Mouse (Mus musculus) kidney, embryonic 15.5 days (tissue): ENCODE measurements around the gene Ppp1r37. TPM values are rescaled to one million over a fixed set of nuclear protein-coding genes. Genes with fewer than 3 reads are reported as not detected.

Source experiments
- ATAC-seq: fragments of 200-750 bp; cut with Nextera tagmentation; replicated peaks from 2 replicates; pipeline ENCODE4 v1.8.0; 2017; ENCODE audit warnings: moderate TSS enrichment; ENCODE audit not compliant: low FRiP score
- H3K27ac ChIP-seq: fragments of 300-500 bp; sonication (generic); 2 replicates; pipeline ENCODE4 v1.5.1; 2015; ENCODE audit warnings: mild to moderate bottlenecking, inconsistent platforms
- H3K27me3 ChIP-seq: fragments of 300-500 bp; sonication (generic); 2 replicates; pipeline ENCODE4 v1.6.1; 2015; ENCODE audit warnings: inconsistent platforms
- H3K36me3 ChIP-seq: fragments of 300-500 bp; sonication (generic); 2 replicates; pipeline ENCODE4 v1.6.1; 2015; ENCODE audit warnings: inconsistent platforms
- H3K4me1 ChIP-seq: fragments of 300-500 bp; sonication (generic); 2 replicates; pipeline ENCODE4 v1.6.1; 2015; ENCODE audit warnings: inconsistent platforms
- H3K4me2 ChIP-seq: fragments of 300-500 bp; sonication (generic); 2 replicates; pipeline ENCODE4 v1.6.1; 2015; ENCODE audit warnings: moderate library complexity, mild to moderate bottlenecking, inconsistent platforms
- H3K4me3 ChIP-seq: fragments of 300-500 bp; sonication (generic); replicated peaks from 2 replicates; pipeline ENCODE4 v1.5.1; 2015; ENCODE audit warnings: mild to moderate bottlenecking, inconsistent platforms
- H3K9ac ChIP-seq: fragments of 300-500 bp; sonication (generic); 2 replicates; pipeline ENCODE4 v1.6.1; 2015; ENCODE audit warnings: mild to moderate bottlenecking, inconsistent platforms
- H3K9me3 ChIP-seq: fragments of 300-500 bp; sonication (generic); replicated peaks from 2 replicates; pipeline ENCODE4 v1.6.1; 2016; ENCODE audit warnings: inconsistent platforms
- WGBS: fragments of 180-500 bp; shearing (Covaris S2); methylation state at CpG from one replicate; pipeline ENCODE4 v1.1.7; 2015; ENCODE audit warnings: mixed read lengths; 5-methylcytosine and 5-hydroxymethylcytosine counted together
- polyA plus RNA-seq: library from polyadenylated mRNA; unstranded; fragments of >200 nt; fragmentation: Nextera tagmentation; extraction: Ambion mirVana; gene quantifications from 2 replicates; pipeline ENCODE4 v1.2.1, GENCODE M21; 2015

Gene Ppp1r37
- polyA plus RNA-seq, 1 experiment from 2014 or later = 24.4 TPM

DNA sequence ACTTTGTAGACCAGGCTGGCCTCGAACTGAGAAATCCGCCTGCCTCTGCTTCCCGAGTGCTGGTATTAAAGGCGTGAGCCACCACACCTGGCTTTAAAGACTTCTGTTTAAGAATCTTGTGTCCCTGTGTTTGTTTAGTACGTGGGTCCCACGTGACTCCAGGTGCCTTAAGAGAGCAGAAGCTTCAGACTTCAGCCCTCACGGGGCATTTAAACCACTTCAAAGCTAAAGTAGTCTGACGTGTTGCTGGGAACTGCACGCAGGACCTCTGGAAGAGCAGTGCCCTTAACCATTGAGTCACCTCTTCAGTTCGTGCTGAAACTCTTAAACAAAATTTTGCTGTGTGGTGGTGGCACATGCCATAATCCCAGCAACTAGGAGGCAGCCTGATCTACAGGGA lies 13.5 kb downstream of the Ppp1r37 start:
- Histone ChIP-seq H3K4me3 (no peak overlapping the region), H3K9ac (no peak overlapping the region), H3K9me3 (no peaks in the 10 kb centered on the region), H3K4me1 (peaks cover 29% of the 10 kb centered on the region), H3K4me2 (no peak overlapping the region), H3K36me3 (peaks cover 26% of the 10 kb centered on the region), H3K27ac (no peak overlapping the region), H3K27me3 (no peaks in the 10 kb centered on the region)
- no peak for ATAC-seq
- 86% methylated on average over 10 of the region's 10 CpGs for WGBS

DNA sequence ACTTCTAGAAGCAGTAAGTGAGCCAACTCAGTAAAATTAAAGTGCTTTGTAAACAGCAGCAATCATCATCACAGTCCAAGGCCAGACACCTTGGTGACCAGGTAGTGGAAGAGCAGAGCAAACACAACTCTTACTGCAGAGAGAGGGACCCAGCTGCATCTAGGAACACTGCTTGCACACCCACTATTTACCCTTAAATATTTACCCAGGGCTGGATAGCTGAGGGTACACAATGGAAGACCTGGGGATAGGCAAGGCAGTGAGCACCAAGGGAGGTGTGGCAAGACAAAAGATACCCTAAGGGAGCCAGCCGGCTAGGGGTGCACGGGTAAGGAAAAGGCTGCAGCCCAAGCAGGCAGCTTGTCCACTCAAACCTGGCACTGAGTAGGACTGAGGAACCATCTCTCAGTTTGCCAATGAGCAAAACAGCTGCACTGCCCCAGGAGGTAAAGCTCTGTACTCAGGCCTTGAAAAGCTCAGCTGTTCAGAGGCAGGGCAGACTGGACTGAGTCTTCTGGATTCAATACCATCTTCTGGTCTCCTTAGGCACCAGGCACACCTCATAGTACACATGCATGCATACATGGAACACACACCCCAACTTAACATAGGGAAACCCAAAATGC lies 15.4 kb downstream of the Ppp1r37 start:
- Histone ChIP-seq H3K4me3 (no peak overlapping the region), H3K9me3 (no peaks in the 10 kb centered on the region), H3K9ac (no peak overlapping the region), H3K4me1 (peaks cover 36% of the 10 kb centered on the region), H3K36me3 (peaks cover 8% of the 10 kb centered on the region; the same call in 1 of the 2 replicates), H3K27me3 (no peaks in the 10 kb centered on the region), H3K4me2 (no peak overlapping the region), H3K27ac (no peak overlapping the region)
- 84% methylated on average over 2 of the region's 2 CpGs for WGBS
- ATAC-seq = no peak

DNA sequence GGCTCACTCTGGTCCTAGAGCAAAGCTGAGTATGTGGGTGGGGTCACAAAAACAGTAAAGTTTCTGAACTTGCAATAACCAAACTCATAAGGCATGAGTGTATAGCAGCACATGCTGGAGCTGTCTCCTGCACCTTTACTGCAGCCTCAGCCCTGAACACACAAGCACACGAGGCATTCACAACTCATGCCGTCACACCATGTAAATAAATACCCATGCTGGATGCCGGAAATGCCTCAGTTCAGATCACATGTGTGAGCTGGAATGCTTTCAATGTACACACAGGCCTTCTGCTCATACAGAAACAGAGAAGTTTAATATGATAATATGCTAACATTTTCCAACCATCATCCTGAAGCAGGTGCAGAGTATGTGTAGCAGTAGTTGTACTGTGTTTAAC lies 16.9 kb downstream of the Ppp1r37 start:
- H3K27ac ChIP-seq = no peak overlapping the region
- H3K9me3 ChIP-seq = no peaks in the 10 kb centered on the region
- H3K36me3 ChIP-seq = no peaks in the 10 kb centered on the region
- WGBS = 42% methylated on average over 3 of the region's 3 CpGs
- no peaks in the 10 kb centered on the region for H3K27me3 ChIP-seq
- ATAC-seq = no peak
- H3K4me2 ChIP-seq = no peak overlapping the region
- no peak overlapping the region for H3K4me3 ChIP-seq
- H3K4me1 ChIP-seq = peaks cover 44% of the 10 kb centered on the region
- H3K9ac ChIP-seq = no peak overlapping the region

DNA sequence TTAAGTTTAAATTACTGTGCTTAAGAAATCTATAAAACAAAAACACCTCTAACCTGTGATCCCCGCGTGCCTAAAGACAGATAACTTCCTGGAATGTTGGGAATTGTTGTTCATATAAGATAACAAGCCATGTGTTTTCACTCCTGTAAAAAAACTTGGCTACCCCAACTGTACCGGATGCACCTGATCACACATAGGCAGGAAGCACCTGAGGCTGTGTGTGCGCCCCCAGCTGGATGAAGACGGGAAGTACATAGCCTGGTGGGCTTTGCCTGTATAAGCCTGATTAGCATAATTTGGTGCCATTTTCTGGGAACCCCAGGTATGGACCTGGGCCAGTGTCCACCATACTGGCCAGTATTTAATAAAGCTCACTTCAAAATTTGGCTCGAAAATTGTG lies 19.3 kb downstream of the Ppp1r37 start:
- Histone ChIP-seq H3K27me3 (no peaks in the 10 kb centered on the region), H3K4me3 (no peak overlapping the region), H3K9ac (no peak overlapping the region), H3K9me3 (no peaks in the 10 kb centered on the region), H3K4me2 (no peak overlapping the region), H3K27ac (no peak overlapping the region), H3K4me1 (peaks cover 49% of the 10 kb centered on the region), H3K36me3 (no peaks in the 10 kb centered on the region)
- ATAC-seq = no peak
- 53% methylated on average over 6 of the region's 6 CpGs for WGBS

DNA sequence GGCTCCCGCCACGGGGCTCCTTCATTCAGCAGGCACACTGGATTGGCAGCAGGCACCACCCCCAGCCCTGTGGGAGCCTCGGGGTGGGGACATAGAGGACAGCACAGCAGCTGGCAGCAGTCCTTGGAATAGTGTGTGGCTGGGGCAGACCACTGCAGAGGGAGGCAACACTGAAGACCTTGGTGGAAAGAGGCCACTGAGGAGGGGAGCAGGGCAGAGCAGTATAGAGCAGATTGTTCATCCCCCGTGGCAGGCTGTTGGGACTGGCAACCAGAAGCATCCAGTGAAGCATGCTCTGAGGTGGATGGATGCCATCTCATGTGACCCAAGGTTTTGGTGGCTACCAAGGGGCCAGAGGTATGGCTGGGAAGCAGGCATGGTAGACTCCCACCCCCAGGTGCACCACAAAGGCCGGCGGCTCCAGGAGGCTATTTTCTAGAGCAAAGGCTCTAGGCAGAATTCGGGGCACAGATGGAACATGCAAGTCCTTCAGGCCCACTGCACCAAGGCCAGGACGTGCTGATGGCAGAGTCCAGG lies 20.7 kb downstream of the Ppp1r37 start:
- 0 out of 2 replicates have a peak, but pooled peaks have one; percentile 27 for ATAC-seq
- H3K4me3 ChIP-seq = no peak overlapping the region
- H3K9ac ChIP-seq = no peak overlapping the region
- WGBS = 58% methylated on average over 8 of the region's 8 CpGs
- no peaks in the 10 kb centered on the region for H3K36me3 ChIP-seq
- H3K4me1 ChIP-seq = peaks cover 49% of the 10 kb centered on the region
- H3K27ac ChIP-seq = peak overlapping the region; percentile 37; the same call in 1 of the 2 replicates
- no peak overlapping the region for H3K4me2 ChIP-seq
- no peaks in the 10 kb centered on the region for H3K9me3 ChIP-seq
- no peaks in the 10 kb centered on the region for H3K27me3 ChIP-seq

DNA sequence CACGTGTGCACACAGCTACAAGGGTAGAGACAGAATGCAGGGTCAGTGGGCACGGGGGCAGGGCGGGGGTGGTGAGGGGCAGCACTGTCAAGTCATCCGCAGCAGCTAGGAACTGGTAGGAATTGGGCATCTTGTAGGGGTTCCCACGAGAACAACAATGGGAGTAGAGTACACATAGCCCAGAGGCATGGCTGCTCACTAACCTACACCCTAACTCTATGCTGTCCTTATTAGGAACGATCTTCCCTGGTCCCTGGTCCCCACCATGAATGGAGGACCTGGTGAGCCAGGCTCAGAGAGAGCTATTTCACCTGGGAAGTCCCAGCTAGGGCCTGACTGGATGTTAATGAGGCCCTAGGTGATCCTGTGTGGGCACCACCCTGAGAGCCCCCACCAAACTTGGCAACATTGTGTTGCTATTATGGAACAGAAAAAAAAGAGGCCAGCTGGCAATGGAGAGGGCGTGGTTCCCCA lies 21.2 kb downstream of the Ppp1r37 start:
- Histone ChIP-seq H3K9ac (no peak overlapping the region), H3K4me2 (no peak overlapping the region), H3K4me1 (peaks cover 48% of the 10 kb centered on the region), H3K36me3 (no peaks in the 10 kb centered on the region), H3K27ac (peak overlapping the region; percentile 37; the same call in 1 of the 2 replicates), H3K9me3 (no peaks in the 10 kb centered on the region), H3K27me3 (no peaks in the 10 kb centered on the region), H3K4me3 (no peak overlapping the region)
- ATAC-seq = 0 out of 2 replicates have a peak, but pooled peaks have one; percentile 1
- 76% methylated on average over 7 of the region's 7 CpGs for WGBS

DNA sequence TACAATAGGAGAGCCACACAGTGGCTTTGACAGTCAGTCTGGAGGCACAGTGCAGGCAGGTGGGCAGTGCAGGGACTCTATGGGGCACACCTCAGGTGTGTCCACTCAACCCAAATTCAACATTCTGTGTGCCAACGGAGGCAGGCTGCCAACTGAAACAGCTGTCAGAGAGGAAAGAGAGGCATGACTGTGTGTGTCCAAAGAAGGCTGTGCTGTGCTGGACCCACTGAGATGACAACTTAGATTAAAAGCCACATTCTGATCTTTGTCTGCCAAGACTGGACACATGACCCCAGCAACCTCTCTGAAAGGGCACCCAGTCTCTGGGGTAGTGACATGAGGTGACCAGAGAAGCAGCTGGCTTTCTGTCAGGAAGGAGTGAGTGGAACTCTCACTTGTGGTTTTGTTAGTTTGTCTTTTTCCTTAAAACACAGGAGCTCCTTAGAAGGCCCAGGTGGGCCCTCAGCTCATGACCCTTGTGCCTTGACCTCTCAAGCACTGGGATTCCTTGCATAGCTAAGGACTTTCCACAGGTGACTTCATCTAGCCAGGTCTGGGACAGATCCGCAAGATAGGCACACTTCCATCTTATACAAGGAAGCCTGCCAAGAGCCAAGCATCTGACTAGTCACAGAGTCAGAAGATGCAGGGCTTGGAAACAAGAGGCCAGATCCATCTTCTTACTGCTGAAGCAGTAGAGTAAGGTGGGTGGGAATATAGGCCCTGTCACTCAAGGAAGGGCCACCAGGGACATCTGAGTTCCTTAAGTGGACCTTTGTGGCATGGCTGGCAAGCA lies 21.9 kb downstream of the Ppp1r37 start:
- H3K9ac ChIP-seq = no peak overlapping the region
- ATAC-seq = no peak

DNA sequence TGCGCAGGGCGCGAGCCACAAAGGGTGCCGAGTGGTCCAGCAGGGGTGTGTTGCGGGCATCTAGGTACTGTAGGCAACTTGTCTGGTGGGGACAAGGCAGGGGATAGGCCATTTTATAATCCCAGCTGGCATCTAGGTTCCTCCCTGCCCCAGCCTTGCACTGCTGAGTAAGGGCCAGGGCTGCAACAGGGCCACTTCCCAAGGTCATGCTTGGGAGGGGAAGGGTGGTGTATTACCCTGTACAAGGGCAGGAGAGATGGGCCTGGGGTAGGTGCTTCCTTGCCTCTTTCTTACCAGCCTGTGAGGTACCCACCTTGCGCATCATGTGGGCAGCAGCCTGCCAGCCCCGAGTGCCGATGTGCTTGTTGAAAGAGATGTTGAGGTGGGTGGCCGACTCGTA lies 28.2 kb downstream of the Ppp1r37 start:
- Histone ChIP-seq H3K27ac (no peak overlapping the region), H3K4me3 (no peak overlapping the region), H3K27me3 (no peaks in the 10 kb centered on the region), H3K9ac (no peak overlapping the region), H3K36me3 (peaks cover 62% of the 10 kb centered on the region), H3K4me2 (no peak overlapping the region), H3K9me3 (no peaks in the 10 kb centered on the region), H3K4me1 (no peaks in the 10 kb centered on the region)
- no peak for ATAC-seq
- 95% methylated on average over 10 of the region's 10 CpGs for whole genome bisulfite sequencing

More for the DNA sequence above, 21.9 kb downstream of the Ppp1r37 start:
- H3K36me3 ChIP-seq = no peaks in the 10 kb centered on the region
- peaks cover 41% of the 10 kb centered on the region for H3K4me1 ChIP-seq
- H3K4me2 ChIP-seq = no peak overlapping the region
- no peak overlapping the region for H3K4me3 ChIP-seq
- WGBS = 92% methylated on average over 2 of the region's 2 CpGs
- H3K9me3 ChIP-seq = no peaks in the 10 kb centered on the region
- no peaks in the 10 kb centered on the region for H3K27me3 ChIP-seq
- no peak overlapping the region for H3K27ac ChIP-seq

DNA sequence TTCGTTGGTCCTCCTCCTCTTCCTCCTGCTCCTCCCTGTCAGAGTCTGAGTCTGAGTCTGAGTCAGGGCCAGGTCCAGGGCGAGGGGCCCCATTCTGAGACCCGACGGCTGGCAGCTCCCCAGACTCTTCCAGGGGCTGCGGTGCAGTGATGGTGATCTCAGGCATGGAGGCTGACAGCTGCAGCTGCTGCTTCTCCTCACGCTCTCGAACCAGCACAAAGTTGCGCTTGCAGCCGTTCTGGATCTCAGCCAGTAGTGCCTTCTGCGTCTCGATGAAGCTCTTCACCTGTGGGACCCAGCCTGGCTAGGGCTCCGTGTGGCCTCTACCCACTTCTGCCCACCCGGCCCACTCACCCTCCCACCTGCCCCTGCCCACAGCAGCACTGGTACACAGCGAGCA lies 30.6 kb downstream of the Ppp1r37 start:
- no peak overlapping the region for H3K9ac ChIP-seq
- no peaks in the 10 kb centered on the region for H3K4me1 ChIP-seq
- no peak overlapping the region for H3K4me2 ChIP-seq
- H3K9me3 ChIP-seq = no peaks in the 10 kb centered on the region
- no peak for ATAC-seq
- WGBS = 87% methylated on average over 14 of the region's 14 CpGs
- no peak overlapping the region for H3K27ac ChIP-seq
- peaks cover 78% of the 10 kb centered on the region for H3K36me3 ChIP-seq
- no peaks in the 10 kb centered on the region for H3K27me3 ChIP-seq
- H3K4me3 ChIP-seq = no peak overlapping the region

DNA sequence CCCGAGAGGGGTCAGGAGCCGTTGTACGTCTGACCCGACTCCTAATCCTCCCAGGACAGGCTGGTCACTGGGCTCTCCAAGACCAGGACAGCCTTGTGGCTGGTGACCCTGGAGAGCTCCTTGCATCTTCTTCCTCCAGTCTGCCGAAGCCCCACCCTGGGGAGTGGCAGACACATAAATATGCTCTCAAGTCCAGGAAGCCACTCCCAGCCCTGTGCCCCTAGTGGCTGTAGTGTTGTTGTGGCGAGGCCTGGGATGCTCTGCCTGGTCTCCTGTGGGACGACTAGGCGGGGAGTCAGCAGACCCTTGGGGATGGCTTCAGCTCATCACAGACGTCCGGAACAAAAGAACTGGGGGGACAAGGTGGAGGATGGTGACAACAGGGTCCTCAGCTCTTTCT lies 31.8 kb downstream of the Ppp1r37 start:
- Histone ChIP-seq H3K4me2 (no peak overlapping the region), H3K27me3 (no peaks in the 10 kb centered on the region), H3K4me1 (no peaks in the 10 kb centered on the region), H3K9me3 (no peaks in the 10 kb centered on the region), H3K27ac (no peak overlapping the region), H3K9ac (no peak overlapping the region), H3K36me3 (peaks cover 78% of the 10 kb centered on the region), H3K4me3 (no peak overlapping the region)
- ATAC-seq = 0 out of 2 replicates have a peak, but pooled peaks have one; percentile 44
- WGBS = 59% methylated on average over 10 of the region's 10 CpGs

DNA sequence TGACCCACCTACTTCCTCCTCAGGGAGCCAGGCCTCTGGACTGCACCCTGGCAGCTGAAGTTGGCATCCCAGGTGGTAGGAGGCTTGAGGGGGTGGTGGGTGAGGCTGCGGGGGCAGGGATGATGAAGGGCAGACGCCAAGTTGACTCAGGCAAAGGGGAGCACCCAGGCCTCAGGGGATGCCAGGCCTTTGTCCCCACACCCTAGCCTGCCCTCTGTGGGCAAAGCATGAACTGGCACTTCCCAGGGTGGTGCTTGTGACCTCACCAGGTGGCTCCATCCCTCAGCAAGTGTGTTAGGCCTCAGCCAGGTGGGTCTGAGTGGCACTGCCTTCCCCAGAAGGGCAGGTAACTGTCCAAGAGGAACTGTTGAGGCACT lies 37.8 kb downstream of the Ppp1r37 start:
- 69% methylated on average over 2 of the region's 2 CpGs for WGBS
- H3K4me1 ChIP-seq = peaks cover 26% of the 10 kb centered on the region
- H3K9me3 ChIP-seq = no peaks in the 10 kb centered on the region
- H3K27ac ChIP-seq = no peak overlapping the region
- H3K9ac ChIP-seq = no peak overlapping the region
- H3K4me2 ChIP-seq = no peak overlapping the region
- H3K27me3 ChIP-seq = peaks cover 58% of the 10 kb centered on the region
- ATAC-seq = no peak
- H3K4me3 ChIP-seq = no peak overlapping the region
- H3K36me3 ChIP-seq = peaks cover 20% of the 10 kb centered on the region

DNA sequence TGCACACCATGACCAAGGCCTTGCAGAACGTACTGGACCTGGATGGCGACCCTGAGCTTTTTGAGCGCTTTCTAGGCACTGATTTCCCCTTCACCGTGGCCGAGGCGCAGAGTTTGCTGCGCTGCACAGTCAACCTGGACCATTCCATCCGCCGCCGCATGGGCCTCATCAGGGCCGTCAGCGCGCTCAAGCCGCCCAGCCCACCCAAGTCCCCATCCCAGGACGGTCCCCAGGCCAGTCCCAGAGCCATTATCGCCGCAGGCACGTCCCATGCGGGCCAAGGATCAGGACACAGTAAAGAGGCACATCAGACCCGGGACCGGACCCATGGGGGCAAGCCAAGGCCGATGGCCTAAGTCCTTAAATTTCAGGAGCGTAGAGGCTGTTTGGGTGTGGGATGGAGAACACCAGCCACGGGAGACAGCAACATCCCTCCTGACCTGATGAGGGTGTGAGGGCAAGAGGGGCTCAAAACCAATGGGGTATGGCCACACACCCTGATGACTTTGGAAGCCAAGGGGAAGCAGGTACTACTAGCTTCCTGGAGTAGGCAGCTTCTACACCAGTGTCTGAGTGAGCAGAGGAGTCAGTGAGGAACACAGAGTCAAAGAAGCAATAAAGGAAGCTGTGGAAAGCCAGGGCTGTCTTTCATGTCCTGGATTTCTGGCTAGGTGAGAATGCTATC lies 38.3 kb downstream of the Ppp1r37 start:
- peaks cover 15% of the 10 kb centered on the region for H3K36me3 ChIP-seq
- H3K9ac ChIP-seq = peak overlapping the region; percentile 40
- WGBS = 9% methylated on average over 24 of the region's 24 CpGs
- H3K27ac ChIP-seq = no peak overlapping the region
- peak overlapping the region; percentile 92 for H3K4me2 ChIP-seq
- peaks cover 31% of the 10 kb centered on the region for H3K4me1 ChIP-seq
- ATAC-seq = peak; percentile 16
- H3K9me3 ChIP-seq = no peaks in the 10 kb centered on the region
- H3K4me3 ChIP-seq = peak overlapping the region; percentile 47
- peaks cover 63% of the 10 kb centered on the region for H3K27me3 ChIP-seq
